Mouse (Mus musculus) CH12.LX (cell line): ENCODE results near the gene Zfp691. TPM values are rescaled to one million over a fixed set of nuclear protein-coding genes. Genes with fewer than 3 reads are reported as not detected.

Experiments
- DNase-seq: peaks from one replicate; pipeline ENCODE4 v3.0.0-alpha.2; 2013; ENCODE audit errors: extremely low read depth
- H3K27ac ChIP-seq: 2 replicates; pipeline ENCODE4 v1.5.1; 2012; ENCODE audit warnings: low read depth, mild to moderate bottlenecking, control low read depth, moderate library complexity; ENCODE audit not compliant: insufficient read depth
- H3K27me3 ChIP-seq: replicated peaks from 2 replicates; pipeline ENCODE3; 2012; ENCODE audit warnings: inconsistent platforms
- H3K36me3 ChIP-seq, 2 experiments: replicated peaks in 1 of 2; 2 replicates each; pipeline versions ENCODE3 to v1.6.1; 2012; ENCODE audit warnings: inconsistent platforms in 1 of 2, low read length in 1 of 2, mild to moderate bottlenecking in 1 of 2, mixed read lengths in 1 of 2, moderate library complexity in 1 of 2; ENCODE audit not compliant: control insufficient read depth in 1 of 2, insufficient read depth in 1 of 2
- H3K4me1 ChIP-seq, 2 experiments: 2 replicates each; pipeline ENCODE4 v1.6.1; 2012; ENCODE audit warnings: inconsistent platforms in 1 of 2, moderate library complexity in 1 of 2; ENCODE audit not compliant: insufficient read depth in 2 of 2, control insufficient read depth in 1 of 2
- H3K4me2 ChIP-seq: 2 replicates; pipeline ENCODE4 v1.6.1; 2012; ENCODE audit warnings: low read depth, mild to moderate bottlenecking, control low read depth; ENCODE audit not compliant: poor library complexity, insufficient read depth, severe bottlenecking
- H3K4me3 ChIP-seq, 3 experiments: fragments of 150-350 bp in 1 of 3; sonication (generic) in 1 of 3; replicated peaks in 1 of 3; 2 replicates each; pipeline versions ENCODE3 to v1.5.1; 2011 to 2012; ENCODE audit warnings: low read depth in 2 of 3, low read length in 2 of 3, mild to moderate bottlenecking in 2 of 3, moderate library complexity in 2 of 3, control low read depth in 1 of 3, improper control_type of control experiment in 1 of 3, inconsistent platforms in 1 of 3, mixed read lengths in 1 of 3; ENCODE audit not compliant: poor library complexity in 1 of 3
- H3K79me2 ChIP-seq: replicated peaks from 2 replicates; pipeline ENCODE4 v1.6.1; 2012; ENCODE audit warnings: mild to moderate bottlenecking, moderate library complexity; ENCODE audit not compliant: control insufficient read depth, poor library complexity, insufficient read depth, severe bottlenecking; ENCODE audit errors: extremely low read depth
- H3K9ac ChIP-seq: 2 replicates; pipeline ENCODE4 v1.6.1; 2012; ENCODE audit warnings: low read depth, mild to moderate bottlenecking, control low read depth, moderate library complexity; ENCODE audit not compliant: insufficient read depth
- H3K9me3 ChIP-seq: replicated peaks from 2 replicates; pipeline ENCODE3; 2012; ENCODE audit warnings: low read length, inconsistent platforms, mixed read lengths
- CHD2 ChIP-seq: IDR thresholded peaks from 2 replicates; pipeline ENCODE4 v1.6.1; 2011; ENCODE audit warnings: low read length, improper control_type of control experiment
- E2F4 ChIP-seq: IDR thresholded peaks from 2 replicates; pipeline ENCODE4 v1.6.1; 2011; ENCODE audit warnings: low read depth, low read length, improper control_type of control experiment; ENCODE audit not compliant: insufficient replicate concordance
- ELF1 ChIP-seq: IDR thresholded peaks from 2 replicates; pipeline ENCODE4 v1.6.1; 2014; ENCODE audit warnings: low read depth, mild to moderate bottlenecking, inconsistent platforms, low read length, improper control_type of control experiment
- ETS1 ChIP-seq: conservative IDR thresholded peaks from 2 replicates; pipeline ENCODE4 v1.6.1; 2012; ENCODE audit warnings: low read depth, mild to moderate bottlenecking, inconsistent platforms, low read length, improper control_type of control experiment, moderate library complexity
- GABPA ChIP-seq: IDR thresholded peaks from 2 replicates; pipeline ENCODE4 v1.6.1; 2012; ENCODE audit warnings: low read depth, low read length, improper control_type of control experiment, inconsistent platforms; ENCODE audit not compliant: insufficient replicate concordance
- HCFC1 ChIP-seq: IDR thresholded peaks from 2 replicates; pipeline ENCODE4 v1.6.1; 2012; ENCODE audit warnings: low read depth, mild to moderate bottlenecking, inconsistent platforms, low read length, improper control_type of control experiment
- IRF4 ChIP-seq: IDR thresholded peaks from 2 replicates; pipeline ENCODE4 v1.6.1; 2014; ENCODE audit warnings: low read depth, mild to moderate bottlenecking, inconsistent platforms, low read length, improper control_type of control experiment
- JUN ChIP-seq: IDR thresholded peaks from 2 replicates; pipeline ENCODE4 v1.6.1; 2011; ENCODE audit warnings: low read depth, mild to moderate bottlenecking, low read length, improper control_type of control experiment, moderate library complexity; ENCODE audit not compliant: insufficient read depth
- JUND ChIP-seq: conservative IDR thresholded peaks from 2 replicates; pipeline ENCODE4 v1.6.1; 2011; ENCODE audit warnings: low read depth, low read length, improper control_type of control experiment
- MAX ChIP-seq: IDR thresholded peaks from 2 replicates; pipeline ENCODE4 v1.6.1; 2011; ENCODE audit warnings: low read length, improper control_type of control experiment
- MEF2A ChIP-seq: IDR thresholded peaks from 2 replicates; pipeline ENCODE4 v1.6.1; 2014; ENCODE audit warnings: low read depth, mild to moderate bottlenecking, inconsistent platforms, low read length, improper control_type of control experiment, borderline replicate concordance
- MYC ChIP-seq: IDR thresholded peaks from 2 replicates; pipeline ENCODE4 v1.6.1; 2011; ENCODE audit warnings: low read depth, mild to moderate bottlenecking, improper control_type of control experiment, low read length
- NRF1 ChIP-seq: IDR thresholded peaks from 2 replicates; pipeline ENCODE4 v1.6.1; 2014; ENCODE audit warnings: low read depth, mild to moderate bottlenecking, inconsistent platforms, low read length, improper control_type of control experiment, moderate library complexity
- POLR2A ChIP-seq: IDR thresholded peaks from 2 replicates; pipeline ENCODE4 v1.6.1; 2011; ENCODE audit warnings: low read depth, mild to moderate bottlenecking, improper control_type of control experiment, low read length
- POLR2AphosphoS2 ChIP-seq: IDR thresholded peaks from 2 replicates; pipeline ENCODE4 v1.6.1; 2011; ENCODE audit warnings: low read depth, low read length, improper control_type of control experiment
- RCOR1 ChIP-seq: conservative IDR thresholded peaks from 2 replicates; pipeline ENCODE4 v1.6.1; 2012; ENCODE audit warnings: low read depth, mild to moderate bottlenecking, inconsistent platforms, low read length, improper control_type of control experiment
- TBP ChIP-seq: conservative IDR thresholded peaks from 2 replicates; pipeline ENCODE4 v1.6.1; 2011; ENCODE audit warnings: low read depth, low read length, improper control_type of control experiment
- USF1 ChIP-seq: IDR thresholded peaks from 2 replicates; pipeline ENCODE4 v1.6.1; 2014; ENCODE audit warnings: low read depth, mild to moderate bottlenecking, inconsistent platforms, low read length, improper control_type of control experiment
- USF2 ChIP-seq: conservative IDR thresholded peaks from 2 replicates; pipeline ENCODE4 v1.6.1; 2011; ENCODE audit warnings: low read depth, low read length, improper control_type of control experiment
- ZKSCAN1 ChIP-seq: IDR thresholded peaks from 2 replicates; pipeline ENCODE4 v1.6.1; 2012; ENCODE audit warnings: low read depth, inconsistent platforms, low read length, improper control_type of control experiment, borderline replicate concordance
- ZMIZ1 ChIP-seq: IDR thresholded peaks from 2 replicates; pipeline ENCODE4 v1.6.1; 2012; ENCODE audit warnings: low read depth, mild to moderate bottlenecking, inconsistent platforms, low read length, improper control_type of control experiment
- ZNF384 ChIP-seq: IDR thresholded peaks from 2 replicates; pipeline ENCODE4 v1.6.1; 2012; ENCODE audit warnings: low read depth, low read length, improper control_type of control experiment, inconsistent platforms
- dilution Hi-C: fragments of 300-500 bp; cut with MboI; formaldehyde crosslinking; loops from 2 replicates; pipeline ENCODE4 v1.14.3; 2020; ENCODE audit warnings: low sequenced_read_pairs; ENCODE audit not compliant: extremely low pct_unique_long_range_greater_than_20kb, extremely low pct_ligation_motif_present
- in situ Hi-C: fragments of 300-500 bp; cut with MboI; formaldehyde crosslinking; loops from 3 replicates; pipeline ENCODE4 v1.14.3; 2019; ENCODE audit warnings: low sequenced_read_pairs, low pct_ligation_motif_present, low pct_unique_long_range_greater_than_20kb, mixed read lengths
- polyA plus RNA-seq: library from polyadenylated mRNA; unstranded; fragments of >175 nt; gene quantifications from 2 replicates; pipeline ENCODE4 v1.2.1, GENCODE M21; 2012; ENCODE audit warnings: low read depth; ENCODE audit not compliant: insufficient read length
- total RNA-seq, 2 experiments: library from RNA; depleted of rRNA; stranded (reverse); fragments of 300-350 nt in 1 of 2; fragments of >200 nt in 1 of 2; gene quantifications; 2 replicates each; pipeline ENCODE4 v1.2.3; 2012 to 2014

Gene Zfp691
- total and polyA plus RNA-seq, 3 experiments: 3.2 to 4.7 (median 4.0) TPM

GRCm38 (mm10) chr4:119195582-119196320, 21.8 kb upstream of the Zfp691 start:
- no peaks in the 10 kb centered on the region for H3K27me3 ChIP-seq
- dilution Hi-C loops (no loop called here), in situ Hi-C loops (no loop called here)
- peak; percentile 16 for DNase-seq
- peaks cover 0 to 6% of the 10 kb centered on the region in 2 experiments; a peak in 2 of 4 replicates for H3K4me1 ChIP-seq
- no peaks in the 10 kb centered on the region for H3K79me2 ChIP-seq
- peak overlapping the region; percentile 58 for H3K4me2 ChIP-seq
- TF ChIP-seq MEF2A (no peak), ZNF384 (peak; percentile 38; the same call in 1 of the 2 replicates), JUND (no peak), JUN (no peak), NRF1 (no peak), USF1 (no peak), POLR2AphosphoS2 (no peak)
- H3K9ac ChIP-seq: peak overlapping the region; percentile 72
- H3K27ac ChIP-seq: no peak overlapping the region
- peaks cover 0 to 1% of the 10 kb centered on the region in 2 experiments for H3K36me3 ChIP-seq
- peak overlapping the region; percentile 59 to 78 (median 69) for H3K4me3 ChIP-seq
- H3K9me3 ChIP-seq: no peaks in the 10 kb centered on the region

- no peaks in the 10 kb centered on the region for H3K27me3 ChIP-seq
- no peak within 1 kb of the TSS for H3K27ac ChIP-seq
- dilution Hi-C loops: no loop called here
- peaks cover 0 to 6% of the 10 kb centered on the region in 2 experiments; a peak in 2 of 4 replicates for H3K4me1 ChIP-seq
- H3K4me3 ChIP-seq: peak within 1 kb of the TSS; percentile 59 to 78 (median 69)
- no peaks in the 10 kb centered on the region for H3K36me3 ChIP-seq
- in situ Hi-C loops: no loop called here
- no peaks in the 10 kb centered on the region for H3K9me3 ChIP-seq
- TF ChIP-seq ETS1 (no peak), CHD2 (no peak), ELF1 (peak; percentile 41), GABPA (no peak), USF2 (no peak), JUN (no peak), POLR2A (peak; percentile 56), MYC (no peak), ZMIZ1 (no peak), POLR2AphosphoS2 (no peak), RCOR1 (no peak), TBP (no peak), IRF4 (no peak), HCFC1 (no peak), ZKSCAN1 (no peak), NRF1 (peak; percentile 90), MAX (no peak), E2F4 (no peak)
- TF ChIP-seq, all 38 proteins: peak for 3
- DNase-seq: peak; percentile 72
- H3K4me2 ChIP-seq: peak within 1 kb of the TSS; percentile 58
- peak within 1 kb of the TSS; percentile 72 for H3K9ac ChIP-seq
- no peaks in the 10 kb centered on the region for H3K79me2 ChIP-seq
Measured at GRCm38 (mm10) chr4:119194909-119195581, 21.1 kb upstream of the Zfp691 start, which contains the start of gene Svbp. Gene Svbp (plus strand): TSS chr4:119195306.
